Mouse (Mus musculus) forebrain, postnatal 0 days (tissue): ENCODE data around the gene Olfr801. TPM values are rescaled to one million over a fixed set of nuclear protein-coding genes. Genes with fewer than 3 reads are reported as not detected.
A peak's percentile ranks its signal among the peaks of the same experiment; 100 is the strongest.

Experiments used
- ATAC-seq: fragments of 200-750 bp; cut with Nextera tagmentation; 2 replicates; pipeline ENCODE4 v1.8.0; 2017; ENCODE audit warnings: mild to moderate bottlenecking, moderate library complexity
- DNase-seq: peaks from one replicate; pipeline ENCODE4 v3.0.0-alpha.2; 2015
- H3K27ac ChIP-seq: fragments of 300-500 bp; sonication (generic); 2 replicates; pipeline ENCODE4 v1.5.1; 2014; ENCODE audit warnings: low read depth, mild to moderate bottlenecking, antibody characterized with exemption, low read length, moderate library complexity, mixed read lengths
- H3K27me3 ChIP-seq: fragments of 300-500 bp; sonication (generic); 2 replicates; pipeline ENCODE4 v1.6.1; 2014; ENCODE audit warnings: mild to moderate bottlenecking, low read length, mixed read lengths; ENCODE audit not compliant: insufficient read depth
- H3K36me3 ChIP-seq: fragments of 300-500 bp; sonication (generic); 2 replicates; pipeline ENCODE4 v1.6.1; 2014; ENCODE audit warnings: mild to moderate bottlenecking, moderate library complexity; ENCODE audit not compliant: insufficient read depth
- H3K4me1 ChIP-seq: fragments of 300-500 bp; sonication (generic); 2 replicates; pipeline ENCODE4 v1.6.1; 2014; ENCODE audit warnings: antibody characterized with exemption; ENCODE audit not compliant: insufficient read depth
- H3K4me2 ChIP-seq: fragments of 300-500 bp; sonication (generic); 2 replicates; pipeline ENCODE4 v1.6.1; 2014; ENCODE audit warnings: low read depth, mild to moderate bottlenecking, moderate library complexity
- H3K4me3 ChIP-seq: fragments of 300-500 bp; sonication (generic); 2 replicates; pipeline ENCODE4 v1.5.1; 2014; ENCODE audit warnings: low read depth, low read length, mixed read lengths
- H3K9ac ChIP-seq: fragments of 300-500 bp; sonication (generic); 2 replicates; pipeline ENCODE4 v1.6.1; 2014; ENCODE audit warnings: mild to moderate bottlenecking
- H3K9me3 ChIP-seq: fragments of 300-500 bp; sonication (generic); 2 replicates; pipeline ENCODE4 v1.6.1; 2016; ENCODE audit warnings: low read length
- CTCF ChIP-seq: sonication (generic); IDR thresholded peaks from 2 replicates; pipeline ENCODE4 v1.5.1; 2016; ENCODE audit warnings: antibody characterized with exemption, control low read depth, low read depth
- WGBS: fragments of 180-500 bp; shearing (Covaris S2); extraction: QIAGEN DNeasy Blood & Tissue Kit; methylation state at CpG from one replicate; pipeline ENCODE4 v1.1.7; 2014; 5-methylcytosine and 5-hydroxymethylcytosine counted together
- polyA plus RNA-seq: library from polyadenylated mRNA; unstranded; fragments of >200 nt; fragmentation: Nextera tagmentation; extraction: Ambion mirVana; gene quantifications from 2 replicates; pipeline ENCODE4 v1.2.1, GENCODE M21; 2015
- total RNA-seq: library from RNA; depleted of rRNA; stranded (reverse); fragments of >200 nt; gene quantifications from 2 replicates; pipeline ENCODE4 v1.2.3, GENCODE M21; 2014; rRNA removed

The Olfr801 gene
- total and polyA plus RNA-seq, 2 experiments from 2014 or later: not detected

DNA sequence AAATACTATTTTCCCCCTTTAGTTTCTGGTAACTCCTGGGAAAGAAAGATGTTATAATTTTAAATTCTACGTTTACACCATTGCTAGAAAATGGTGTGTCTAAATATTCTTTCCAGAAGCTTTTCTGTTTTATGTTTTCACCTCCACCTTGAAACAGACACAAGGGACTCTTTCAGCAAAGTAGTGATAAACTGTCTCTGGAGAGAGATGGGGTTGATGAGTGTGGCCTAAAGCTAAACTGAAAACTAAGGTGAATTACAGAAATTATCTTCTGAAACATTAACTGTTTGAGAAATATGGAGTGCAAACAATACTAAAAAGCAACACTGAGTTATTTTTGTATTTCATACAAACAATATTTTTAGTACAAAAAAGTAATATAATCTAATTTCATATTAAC, 45.8 kb downstream of the Olfr801 start, which contains the start of gene Olfr798:
Gene Olfr798, minus strand, starts transcription at position 101 of the 400 bp plus-strand sequence.
- H3K4me3 ChIP-seq: no peak within 1 kb of the TSS
- H3K4me1 ChIP-seq: no peaks in the 10 kb centered on the region
- no peaks in the 10 kb centered on the region for H3K9me3 ChIP-seq
- H3K27me3 ChIP-seq: no peaks in the 10 kb centered on the region
- no peak within 1 kb of the TSS for H3K27ac ChIP-seq
- H3K36me3 ChIP-seq: no peaks in the 10 kb centered on the region
- DNase-seq: no peak
- H3K9ac ChIP-seq: no peak within 1 kb of the TSS
- no peak for ATAC-seq
- H3K4me2 ChIP-seq: no peak within 1 kb of the TSS
- no peak for TF ChIP-seq CTCF
- WGBS: 90% methylated on average over 1 of the region's 1 CpGs

DNA sequence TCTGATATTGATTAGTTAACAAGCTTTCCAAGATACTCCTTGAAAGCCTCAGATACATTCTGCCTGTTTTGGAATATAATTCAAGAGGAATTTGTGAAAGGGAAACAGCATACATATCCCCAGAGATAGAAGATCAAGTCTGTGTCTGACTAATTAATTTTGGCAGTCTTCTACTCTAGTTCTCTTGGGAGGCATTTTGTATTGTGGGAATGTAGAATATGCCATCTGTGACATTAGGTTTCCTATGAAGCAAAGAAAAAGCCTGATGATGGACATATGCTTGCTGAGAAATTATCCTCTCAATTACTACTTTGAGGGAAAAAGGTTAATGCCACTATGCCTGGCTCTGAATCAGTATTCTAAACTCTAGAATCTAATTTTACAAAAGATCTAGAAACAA, 50.4 kb downstream of the Olfr801 start:
- Histone ChIP-seq H3K4me3 (no peak overlapping the region), H3K27ac (no peak overlapping the region), H3K36me3 (no peaks in the 10 kb centered on the region), H3K9me3 (no peaks in the 10 kb centered on the region), H3K9ac (no peak overlapping the region), H3K4me2 (no peak overlapping the region), H3K27me3 (no peaks in the 10 kb centered on the region), H3K4me1 (no peaks in the 10 kb centered on the region)
- DNase-seq: peak; percentile 1
- no peak for TF ChIP-seq CTCF
- ATAC-seq: no peak

DNA sequence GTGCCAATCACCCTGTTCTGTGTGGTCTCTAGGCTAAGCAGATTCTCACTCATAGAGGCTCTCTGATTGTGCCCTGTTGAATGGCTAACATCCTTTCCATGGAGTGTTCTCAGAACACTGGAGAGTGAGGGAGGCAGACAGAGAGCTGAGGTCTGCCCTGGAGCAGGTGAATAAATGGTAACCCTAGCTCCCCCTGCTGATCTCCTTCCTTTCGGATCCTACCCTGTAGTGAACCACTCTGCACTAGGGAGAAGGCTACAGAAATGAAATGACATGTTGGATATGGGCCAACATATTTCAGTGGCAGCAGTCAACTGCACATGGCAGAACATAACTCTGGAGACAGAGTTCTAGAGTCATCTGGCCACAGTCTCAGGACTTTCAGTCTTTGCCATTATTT, 51.9 kb downstream of the Olfr801 start:
- Histone ChIP-seq H3K27me3 (no peaks in the 10 kb centered on the region), H3K4me3 (no peak overlapping the region), H3K9me3 (no peaks in the 10 kb centered on the region), H3K36me3 (no peaks in the 10 kb centered on the region), H3K4me1 (no peaks in the 10 kb centered on the region), H3K27ac (no peak overlapping the region), H3K9ac (no peak overlapping the region), H3K4me2 (no peak overlapping the region)
- no peak for DNase-seq
- 29% methylated on average over 1 of the region's 1 CpGs for WGBS
- no peak for ATAC-seq
- no peak for TF ChIP-seq CTCF

Other genes with a start within 250 kb of the Olfr801 start
- not detected in 2 replicates for gene Olfr786, start 246.6 kb downstream of the Olfr801 start, total RNA-seq
- not detected in 2 replicates for gene Olfr786, start 246.6 kb downstream of the Olfr801 start, polyA plus RNA-seq
- gene Olfr787, start 212.0 kb downstream of the Olfr801 start, total RNA-seq: not detected in 2 replicates
- not detected in 2 replicates for gene Olfr787, start 212.0 kb downstream of the Olfr801 start, polyA plus RNA-seq
- gene Olfr788, start 202.9 kb downstream of the Olfr801 start, total RNA-seq: not detected in 2 replicates
- gene Olfr788, start 202.9 kb downstream of the Olfr801 start, polyA plus RNA-seq: not detected in 2 replicates
- not detected in 2 replicates for gene Olfr789, start 189.1 kb downstream of the Olfr801 start, total RNA-seq
- not detected in 2 replicates for gene Olfr789, start 189.1 kb downstream of the Olfr801 start, polyA plus RNA-seq
- not detected in 2 replicates for gene Olfr790, start 175.4 kb downstream of the Olfr801 start, total RNA-seq
- gene Olfr790, start 175.4 kb downstream of the Olfr801 start, polyA plus RNA-seq: not detected in 2 replicates
- not detected in 2 replicates for gene Olfr791, start 152.1 kb downstream of the Olfr801 start, total RNA-seq
- gene Olfr791, start 152.1 kb downstream of the Olfr801 start, polyA plus RNA-seq: not detected in 2 replicates
- not detected in 2 replicates for gene Olfr792, start 134.7 kb downstream of the Olfr801 start, total RNA-seq
- gene Olfr792, start 134.7 kb downstream of the Olfr801 start, polyA plus RNA-seq: not detected in 2 replicates
- gene Olfr794, start 106.2 kb downstream of the Olfr801 start, total RNA-seq: 0.15 TPM in 1 of 2 replicates, not detected in the other
- not detected in 2 replicates for gene Olfr794, start 106.2 kb downstream of the Olfr801 start, polyA plus RNA-seq
- not detected in 2 replicates for gene Olfr796, start 61.3 kb downstream of the Olfr801 start, total RNA-seq
- not detected in 2 replicates for gene Olfr796, start 61.3 kb downstream of the Olfr801 start, polyA plus RNA-seq
- gene Olfr798, start 45.9 kb downstream of the Olfr801 start, total RNA-seq: not detected in 2 replicates
- gene Olfr798, start 45.9 kb downstream of the Olfr801 start, polyA plus RNA-seq: not detected in 2 replicates
- not detected in 2 replicates for gene Olfr799, start 36.4 kb downstream of the Olfr801 start, total RNA-seq
- not detected in 2 replicates for gene Olfr799, start 36.4 kb downstream of the Olfr801 start, polyA plus RNA-seq
- gene Olfr800, start 16.2 kb downstream of the Olfr801 start, total RNA-seq: 0.31 TPM in 1 of 2 replicates, not detected in the other
- not detected in 2 replicates for gene Olfr800, start 16.2 kb downstream of the Olfr801 start, polyA plus RNA-seq
- not detected in 2 replicates for gene Olfr802, start 14.3 kb upstream of the Olfr801 start, total RNA-seq
- gene Olfr802, start 14.3 kb upstream of the Olfr801 start, polyA plus RNA-seq: 0.06 TPM in 1 of 2 replicates, not detected in the other
- not detected in 2 replicates for gene Olfr803, start 20.4 kb upstream of the Olfr801 start, total RNA-seq
- not detected in 2 replicates for gene Olfr803, start 20.4 kb upstream of the Olfr801 start, polyA plus RNA-seq
- not detected in 2 replicates for gene Olfr804, start 29.3 kb upstream of the Olfr801 start, total RNA-seq
- gene Olfr804, start 29.3 kb upstream of the Olfr801 start, polyA plus RNA-seq: not detected in 2 replicates
- not detected in 2 replicates for gene Olfr805, start 55.5 kb upstream of the Olfr801 start, total RNA-seq
- not detected in 2 replicates for gene Olfr805, start 55.5 kb upstream of the Olfr801 start, polyA plus RNA-seq
- gene Olfr806, start 68.1 kb upstream of the Olfr801 start, total RNA-seq: not detected in 2 replicates
- gene Olfr806, start 68.1 kb upstream of the Olfr801 start, polyA plus RNA-seq: not detected in 2 replicates
- gene Olfr807, start 83.9 kb upstream of the Olfr801 start, total RNA-seq: not detected in 2 replicates
- not detected in 2 replicates for gene Olfr807, start 83.9 kb upstream of the Olfr801 start, polyA plus RNA-seq
- gene Olfr808, start 91.6 kb upstream of the Olfr801 start, total RNA-seq: not detected in 2 replicates
- gene Olfr808, start 91.6 kb upstream of the Olfr801 start, polyA plus RNA-seq: not detected in 2 replicates
- not detected in 2 replicates for gene Olfr809, start 100.8 kb upstream of the Olfr801 start, total RNA-seq
- gene Olfr809, start 100.8 kb upstream of the Olfr801 start, polyA plus RNA-seq: not detected in 2 replicates
- gene Olfr810, start 121.1 kb upstream of the Olfr801 start, total RNA-seq: not detected in 2 replicates
- not detected in 2 replicates for gene Olfr810, start 121.1 kb upstream of the Olfr801 start, polyA plus RNA-seq
- gene Olfr811, start 130.5 kb upstream of the Olfr801 start, total RNA-seq: not detected in 2 replicates
- not detected in 2 replicates for gene Olfr811, start 130.5 kb upstream of the Olfr801 start, polyA plus RNA-seq
- gene Olfr812, start 172.2 kb upstream of the Olfr801 start, total RNA-seq: not detected in 2 replicates
- gene Olfr812, start 172.2 kb upstream of the Olfr801 start, polyA plus RNA-seq: not detected in 2 replicates
- gene Olfr813, start 181.5 kb upstream of the Olfr801 start, total RNA-seq: not detected in 2 replicates
- gene Olfr813, start 181.5 kb upstream of the Olfr801 start, polyA plus RNA-seq: not detected in 2 replicates
- not detected in 2 replicates for gene Olfr814, start 206.0 kb upstream of the Olfr801 start, total RNA-seq
- gene Olfr814, start 206.0 kb upstream of the Olfr801 start, polyA plus RNA-seq: not detected in 2 replicates
- gene Olfr815, start 232.0 kb upstream of the Olfr801 start, total RNA-seq: not detected in 2 replicates
- not detected in 2 replicates for gene Olfr815, start 232.0 kb upstream of the Olfr801 start, polyA plus RNA-seq
- gene Olfr816, start 241.7 kb upstream of the Olfr801 start, total RNA-seq: not detected in 2 replicates
- gene Olfr816, start 241.7 kb upstream of the Olfr801 start, polyA plus RNA-seq: not detected in 2 replicates